Mouse (Mus musculus): ENCODE measurements at regions not wholly inside any gene's neighbourhood (a gene's known extent, or its start where the extent isn't known, plus 50 kb on each side); places are given as distances from the start of the nearest gene placed in this dataset.

- no peak for DNase-seq
Measured at GRCm38 (mm10) chr12:31179536-31179935, 61.0 kb upstream of the Gm6993 start.

DNA sequence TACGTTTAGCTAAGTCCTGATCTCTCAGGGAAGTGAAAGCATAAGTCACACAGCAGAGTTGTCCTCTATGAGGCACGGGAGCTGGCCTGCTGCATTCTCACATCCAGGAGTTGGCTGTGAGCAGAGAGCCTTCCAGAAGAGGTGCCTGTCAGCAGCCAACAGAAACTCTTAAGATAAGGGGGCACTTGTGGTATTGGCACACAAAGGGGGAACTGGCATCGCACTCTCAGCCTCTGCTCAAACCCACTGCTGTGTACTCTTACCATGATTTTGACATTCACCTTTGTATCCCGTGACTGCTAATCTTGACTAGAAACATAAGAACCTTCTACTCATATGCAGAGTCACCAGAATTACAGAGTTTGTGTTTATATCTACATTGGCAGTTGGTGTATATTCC, 56.9 kb upstream of the Gm6993 start:
- no peak for DNase-seq

- no peak for DNase-seq
Measured at GRCm38 (mm10) chr12:31184217-31184975, 56.2 kb upstream of the Gm6993 start.

DNA sequence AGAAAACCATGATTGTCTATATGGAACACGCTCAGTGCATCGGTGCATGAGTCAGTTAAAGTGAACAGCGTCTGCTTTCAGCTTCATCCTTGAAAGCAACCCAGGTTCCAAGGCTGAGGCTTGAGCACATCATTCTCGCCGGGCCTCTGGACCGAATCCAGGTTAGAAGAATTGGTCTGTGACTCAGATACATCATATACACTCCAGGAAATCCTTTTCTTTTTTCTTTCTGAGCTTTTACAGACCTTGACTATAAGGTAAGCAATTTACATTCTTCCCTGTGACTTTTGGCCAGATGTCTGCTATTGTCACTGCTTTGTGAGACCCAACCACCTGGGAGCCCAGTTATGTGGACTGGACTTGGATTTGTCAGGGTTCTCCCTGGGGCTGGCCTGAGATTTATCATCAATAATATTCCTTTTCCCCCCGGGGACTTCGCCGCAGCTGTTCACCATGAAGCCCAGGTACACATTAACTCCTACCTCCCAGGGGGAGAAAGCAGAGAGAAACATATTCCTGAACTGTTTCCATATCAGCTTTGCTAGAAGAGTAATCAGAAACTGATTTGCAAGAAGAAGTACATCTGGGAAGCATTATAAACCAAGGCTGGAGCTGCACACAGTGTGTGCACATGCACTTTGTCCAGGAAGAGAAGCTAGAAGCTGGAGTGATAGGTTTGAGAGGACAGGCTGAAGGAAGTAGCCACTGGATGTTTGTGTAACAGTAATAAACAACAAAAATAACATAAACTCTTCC, 55.2 kb upstream of the Gm6993 start:
- DNase-seq = no peak

- DNase-seq = no peak
Measured at GRCm38 (mm10) chr12:31185933-31186845, 54.4 kb upstream of the Gm6993 start.

- no peak for DNase-seq
Measured at GRCm38 (mm10) chr12:31188011-31188576, 52.5 kb upstream of the Gm6993 start.

GRCm38 (mm10) chr12:31190265-31190664, 50.3 kb upstream of the Gm6993 start:
- DNase-seq = no peak

Measured in cerebellum, adult 18-20 months (tissue).